8 mouse cellular contexts compared by ENCODE assay signal in genomic region chr12:80230854-80231253, GRCm38 (mm10). TPM values are rescaled to one million over a fixed set of nuclear protein-coding genes. Genes with fewer than 3 reads are reported as not detected.
DNase-seq lines count a peak whose midpoint lies in the region; ATAC-seq and TF ChIP-seq lines count a peak whose summit lies in the region.

No protein-coding gene starts in this region.

- WGBS in heart, embryonic 12.5 days = 51% methylated on average over 5 of the region's 5 CpGs
- WGBS in hindbrain, embryonic 11.5 days = 63% methylated on average over 5 of the region's 5 CpGs
- WGBS in liver, postnatal 0 days (ENCODE audit: insufficient replicate concordance) = 61% methylated on average over 5 of the region's 5 CpGs

- peak overlapping the region; percentile 48 for H3K4me2 ChIP-seq in heart, embryonic 12.5 days
- H3K4me2 ChIP-seq in hindbrain, embryonic 11.5 days (replicated peaks; ENCODE audit: low read depth, low read length) = no peak overlapping the region
- peak overlapping the region; percentile 55 for H3K4me2 ChIP-seq in liver, postnatal 0 days (ENCODE audit: low read depth, low read length)

- H3K27me3 ChIP-seq in heart, embryonic 12.5 days (replicated peaks) = no peaks in the 10 kb centered on the region
- H3K27me3 ChIP-seq in hindbrain, embryonic 11.5 days (ENCODE audit: control insufficient read depth, insufficient read depth, low read length) = no peaks in the 10 kb centered on the region
- no peaks in the 10 kb centered on the region for H3K27me3 ChIP-seq in liver, postnatal 0 days (ENCODE audit: insufficient read depth, low read length)

- DNase-seq in heart, postnatal 10 days = no peak
- peak; percentile 27 for DNase-seq in adipocyte (ENCODE audit: low spot score)
- no peak for DNase-seq in hindbrain, embryonic 11.5 days (ENCODE audit: low spot score)
- no peak for DNase-seq in liver, postnatal 0 days
- DNase-seq in T-cell, adult 2 months (ENCODE audit: low spot score) = no peak
- no peak for DNase-seq in thymus, postnatal 25 days
- DNase-seq in frontal cortex, postnatal 36 days (ENCODE audit: low spot score in 2 of 2) = no peak

- no peaks in the 10 kb centered on the region for H3K9me3 ChIP-seq in heart, embryonic 12.5 days (replicated peaks)
- no peaks in the 10 kb centered on the region for H3K9me3 ChIP-seq in hindbrain, embryonic 11.5 days (ENCODE audit: control insufficient read depth, low read length)
- no peaks in the 10 kb centered on the region for H3K9me3 ChIP-seq in liver, postnatal 0 days (ENCODE audit: low read length)

- intact Hi-C loops in heart, postnatal 10 days (cut with DNase I) = loop anchor here (2.0 kb wide), 2 partner anchors 18 to 28 kb away; no protein-coding TSS in a partner anchor

- TF ChIP-seq EP300 in liver, postnatal 0 days (IDR thresholded peaks at IDR 0.05; ENCODE audit: low read depth) = no peak

- no peak for ATAC-seq in heart, embryonic 12.5 days (ENCODE audit: insufficient number of reproducible peaks, low FRiP score)
- ATAC-seq in hindbrain, embryonic 11.5 days (ENCODE audit: low FRiP score) = no peak
- ATAC-seq in liver, postnatal 0 days = no peak

- H3K4me1 ChIP-seq in heart, embryonic 12.5 days (replicated peaks) = peaks cover 71% of the 10 kb centered on the region
- H3K4me1 ChIP-seq in hindbrain, embryonic 11.5 days (replicated peaks; ENCODE audit: control insufficient read depth, insufficient read depth, low read length) = peaks cover 10% of the 10 kb centered on the region; the same call in 1 of the 2 replicates
- peaks cover 63% of the 10 kb centered on the region for H3K4me1 ChIP-seq in liver, postnatal 0 days (ENCODE audit: insufficient read depth)

- peak overlapping the region; percentile 47; the same call in 1 of the 2 replicates for H3K9ac ChIP-seq in heart, embryonic 12.5 days
- no peak overlapping the region for H3K9ac ChIP-seq in hindbrain, embryonic 11.5 days (ENCODE audit: low read depth, low read length)
- H3K9ac ChIP-seq in liver, postnatal 0 days (replicated peaks) = peak overlapping the region; percentile 19; the same call in 1 of the 2 replicates

- H3K36me3 ChIP-seq in heart, embryonic 12.5 days = peaks cover 20% of the 10 kb centered on the region
- H3K36me3 ChIP-seq in hindbrain, embryonic 11.5 days (ENCODE audit: control insufficient read depth, insufficient read depth, low read length) = no peaks in the 10 kb centered on the region
- H3K36me3 ChIP-seq in liver, postnatal 0 days (replicated peaks; ENCODE audit: insufficient read depth, low read length) = no peaks in the 10 kb centered on the region

- no peak overlapping the region; the same call in 1 of the 2 replicates for H3K4me3 ChIP-seq in heart, embryonic 12.5 days
- no peak overlapping the region for H3K4me3 ChIP-seq in hindbrain, embryonic 11.5 days (ENCODE audit: low read depth, low read length)
- H3K4me3 ChIP-seq in liver, postnatal 0 days (ENCODE audit: low read depth, low read length) = no peak overlapping the region

- H3K27ac ChIP-seq in heart, embryonic 12.5 days (ENCODE audit: poor library complexity, severe bottlenecking) = peak overlapping the region; percentile 92
- peak overlapping the region; percentile 52; the same call in 1 of the 2 replicates for H3K27ac ChIP-seq in hindbrain, embryonic 11.5 days (ENCODE audit: low read depth, low read length)
- H3K27ac ChIP-seq in liver, postnatal 0 days (ENCODE audit: low read depth) = peak overlapping the region; percentile 95

- TF ChIP-seq CTCF in liver, postnatal 0 days (IDR thresholded peaks at IDR 0.05; ENCODE audit: low read depth) = no peak

RNA-seq across cellular contexts. Expression of gene Actn1, which starts 29.3 kb away (rescaled TPM):
- polyA plus RNA-seq in heart, embryonic 12.5 days (2016; fragmentation: Nextera tagmentation; extraction: Ambion mirVana) = 63.6 and 65.0 TPM in 2 replicates
- 10 to 100 TPM; 70.7 to 71.9 TPM for total RNA-seq in heart, postnatal 10 days (2021)
- 19.1 and 23.4 TPM in 2 replicates for polyA plus RNA-seq in hindbrain, embryonic 11.5 days (2014; fragmentation: Nextera tagmentation; extraction: Ambion mirVana)
- 7.7 and 8.4 TPM in 2 replicates for polyA plus RNA-seq in liver, postnatal 0 days (2015; fragmentation: Nextera tagmentation; extraction: Ambion mirVana)
